Mouse (Mus musculus) natural killer cell, adult 2 months (primary cell): ENCODE data around the gene Prss34.

ENCODE experiments used
- DNase-seq, 2 experiments: peaks; one replicate each; pipeline ENCODE4 v3.0.0; 2022; ENCODE audit warnings: low spot score in 2 of 2

Gene Prss34

GRCm38 (mm10) chr17:25298094-25298493 is at the start of gene Prss34:
Prss34 (plus strand) TSS chr17:25298394.
- no peak for DNase-seq

DNA sequence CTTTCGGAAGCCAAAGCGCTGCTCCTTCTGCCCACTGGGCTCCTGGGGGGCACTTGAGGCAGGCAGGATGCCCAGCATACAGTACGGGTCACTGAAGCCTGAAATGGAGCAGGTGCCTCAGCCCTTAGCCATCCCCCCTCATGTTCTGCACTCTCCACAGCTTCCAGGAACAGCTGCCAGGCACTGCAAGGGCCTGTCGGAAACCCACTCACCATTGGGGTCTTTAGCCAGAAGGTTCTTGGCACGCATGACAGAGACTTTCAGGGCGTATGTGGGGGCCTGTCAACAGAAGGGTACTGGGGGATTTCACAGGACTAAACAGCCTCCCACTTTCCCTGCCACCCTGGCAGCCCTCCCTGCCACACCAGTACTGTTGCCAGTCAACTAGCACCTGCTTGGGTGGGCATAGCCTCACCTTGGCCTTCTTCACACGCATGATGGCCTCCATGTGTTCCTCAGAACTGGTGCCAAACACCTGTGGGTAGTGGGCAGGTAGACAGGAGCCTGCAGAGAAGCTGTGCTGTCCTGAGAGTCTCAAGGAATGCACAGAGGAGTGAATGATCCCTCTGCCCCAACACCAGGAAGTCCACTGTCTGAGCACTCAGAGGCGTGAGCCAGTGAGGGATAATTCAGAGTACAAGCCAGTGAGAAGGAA is 47.9 kb upstream of the Prss34 start:
- no peak for DNase-seq

GRCm38 (mm10) chr17:25252643-25253042 is 45.6 kb upstream of the Prss34 start:
- no peak for DNase-seq

DNA sequence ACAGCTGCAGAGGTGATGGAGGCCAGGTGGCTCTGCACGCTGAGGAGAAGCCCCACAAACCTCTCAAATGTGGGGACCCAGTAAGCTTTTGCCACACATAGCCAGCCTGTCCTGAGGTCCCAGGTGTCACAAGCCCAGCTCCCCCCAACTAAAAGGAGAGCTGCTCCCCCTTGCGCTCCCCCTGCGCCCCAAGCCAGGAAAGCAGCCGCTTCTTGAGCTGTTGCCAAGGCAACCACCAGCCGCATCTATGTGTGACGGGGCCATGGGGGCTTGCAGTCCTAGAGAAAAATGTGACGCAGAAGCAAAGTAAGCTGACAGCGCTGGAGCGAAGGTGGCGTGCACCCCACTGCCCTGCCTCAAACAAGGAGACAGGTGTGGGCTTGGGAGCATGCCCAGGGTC is 44.4 kb upstream of the Prss34 start:
- no peak for DNase-seq

DNA sequence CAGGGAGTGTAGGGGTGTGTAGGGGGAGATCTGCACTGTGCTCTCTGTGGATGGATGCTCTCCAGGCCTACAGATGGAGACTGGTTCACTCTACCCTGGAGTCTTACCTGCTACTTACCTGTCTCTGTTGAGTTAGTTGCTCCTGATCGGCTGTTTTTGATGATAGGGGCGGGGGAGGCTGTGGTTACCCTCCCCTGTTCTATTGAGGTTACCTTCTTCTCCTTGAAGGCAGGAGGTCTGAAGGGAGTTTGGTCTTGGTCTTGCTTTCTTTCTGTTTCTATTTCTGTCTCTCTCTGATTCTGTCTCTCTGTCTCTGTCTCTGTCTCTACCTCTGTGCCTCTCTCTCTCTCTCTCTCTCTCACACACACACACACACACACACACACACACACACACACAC is 43.1 kb upstream of the Prss34 start:
- DNase-seq, result no peak

DNA sequence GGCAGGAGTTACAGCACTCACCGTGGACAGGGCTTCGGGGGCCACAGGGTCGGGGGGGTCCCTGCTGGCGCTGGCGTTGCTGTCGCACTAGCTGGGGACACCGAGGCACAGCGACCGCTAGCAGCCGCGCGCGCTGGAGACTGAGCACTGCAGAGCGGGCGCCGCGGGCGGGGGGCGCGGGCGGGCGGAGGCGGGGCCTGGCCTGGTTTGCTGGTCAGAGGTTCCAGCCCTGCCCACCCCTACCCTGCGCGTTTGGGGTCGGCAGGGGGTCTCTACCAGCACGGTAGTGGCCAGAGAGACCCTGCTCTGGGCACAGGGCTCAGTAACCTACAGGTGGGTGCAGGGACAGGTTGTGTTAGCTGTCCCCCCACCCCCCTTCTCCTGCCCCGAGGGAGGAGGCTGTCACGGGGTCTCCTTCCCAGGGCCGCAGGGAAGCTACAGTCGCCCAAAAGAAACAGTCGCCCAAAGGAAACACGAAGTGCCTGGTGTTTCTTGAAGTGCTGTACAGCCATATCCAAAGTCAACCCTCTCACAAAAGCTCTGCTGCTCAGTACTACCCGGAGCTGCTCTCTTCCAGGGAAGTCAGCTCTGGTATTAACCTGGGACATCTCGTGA is 41.9 kb upstream of the Prss34 start, which contains the start of gene Baiap3:
Gene Baiap3, minus strand, starts transcription at position 225 of the 615 bp plus-strand sequence.
- no peak for DNase-seq

DNA sequence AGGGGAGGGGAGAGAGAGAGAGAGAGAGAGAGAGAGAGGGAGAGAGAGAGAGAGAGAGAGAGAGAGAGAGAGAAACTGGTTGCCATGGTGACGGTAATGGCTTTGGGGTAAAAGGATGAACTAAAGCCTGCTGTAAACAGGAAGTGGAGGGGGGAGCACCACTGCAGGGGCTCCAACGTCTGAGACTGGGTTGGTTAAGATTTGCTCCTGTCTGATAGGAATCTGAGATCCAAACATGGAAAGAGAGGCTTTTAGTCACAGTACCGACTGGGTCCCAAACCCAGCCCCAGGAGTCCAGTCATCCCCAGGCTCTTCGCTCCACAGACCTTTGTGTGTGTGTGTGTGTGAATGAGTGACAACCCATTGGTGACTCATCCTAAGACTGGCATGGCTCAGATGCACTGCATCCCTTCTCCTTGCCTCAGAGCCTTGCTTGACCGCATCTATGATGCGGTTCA is 40.4 kb upstream of the Prss34 start:
- DNase-seq, result peak; percentile 56 to 62

DNA sequence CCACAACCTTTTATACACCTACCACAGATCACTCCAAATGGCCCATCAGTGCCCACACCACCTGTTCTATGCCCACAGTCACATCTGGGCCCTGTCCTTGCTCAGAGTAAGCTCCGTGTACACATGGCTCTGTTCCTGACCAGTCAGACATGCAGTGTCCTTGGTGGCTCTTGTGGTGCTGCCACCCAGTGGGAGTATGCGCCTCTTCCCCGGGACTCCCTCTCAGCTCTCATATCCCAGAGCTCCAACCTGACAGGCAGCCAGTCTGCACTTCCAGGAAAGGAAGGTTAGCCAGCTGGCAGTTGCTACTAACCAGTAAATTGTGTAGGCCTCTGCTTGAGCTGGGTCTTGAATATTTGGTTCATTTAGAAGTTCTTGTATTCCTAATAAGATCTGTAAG is 33.7 kb upstream of the Prss34 start:
- no peak for DNase-seq

- DNase-seq, result no peak
Observed at GRCm38 (mm10) chr17:25270795-25271335, 27.3 kb upstream of the Prss34 start.

- no peak for DNase-seq
Observed at GRCm38 (mm10) chr17:25272326-25272725, 25.9 kb upstream of the Prss34 start.

GRCm38 (mm10) chr17:25272951-25273705 is 25.1 kb upstream of the Prss34 start:
- peak; percentile 94 to 95 for DNase-seq

GRCm38 (mm10) chr17:25273706-25274501 is 24.3 kb upstream of the Prss34 start:
- DNase-seq, result peak; percentile 96 to 97

- no peak for DNase-seq
Observed at GRCm38 (mm10) chr17:25274571-25275346, 23.4 kb upstream of the Prss34 start, which contains the start of gene Ube2i. Ube2i (minus strand) TSS chr17:25274622.

DNA sequence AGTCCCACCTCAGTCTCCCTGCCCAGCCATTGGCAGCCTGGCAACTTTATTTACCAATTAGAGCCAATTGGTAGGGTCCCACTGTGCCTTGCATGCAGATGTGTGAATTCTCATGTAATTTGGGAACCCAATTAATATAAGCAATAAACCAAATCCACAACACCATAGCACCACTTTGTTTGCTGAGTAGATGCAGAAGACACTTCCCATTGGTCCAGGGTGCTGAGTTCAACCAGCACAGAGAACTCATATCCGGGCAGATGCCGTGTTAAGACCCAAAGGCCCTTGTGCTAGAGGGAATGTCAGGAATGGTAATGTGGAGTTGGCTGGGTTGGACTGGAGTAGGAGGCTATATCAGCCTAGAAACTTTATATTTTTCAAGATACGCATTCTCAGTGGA is 22.4 kb upstream of the Prss34 start:
- no peak for DNase-seq

DNA sequence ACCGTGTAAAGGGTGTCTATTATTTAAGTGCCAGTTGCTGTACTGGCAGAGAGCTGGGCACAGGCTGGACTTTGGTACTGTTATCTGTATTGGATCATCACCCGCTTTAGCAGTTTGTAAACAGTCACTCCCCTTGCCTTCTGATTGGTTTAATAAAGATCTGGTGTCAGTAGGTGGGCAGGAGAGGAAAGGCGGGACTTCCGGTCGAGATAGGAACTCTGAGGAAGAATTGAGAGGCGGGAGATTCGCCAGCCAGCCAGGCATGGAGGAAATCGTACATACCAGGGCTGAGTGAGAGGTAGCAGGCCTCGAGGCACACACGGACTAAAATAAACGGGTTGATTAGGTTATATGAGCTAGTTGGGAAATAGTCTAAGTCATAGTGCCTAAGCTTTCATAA is 16.1 kb upstream of the Prss34 start:
- DNase-seq, result peak; percentile 40 to 42

GRCm38 (mm10) chr17:25285033-25285432 is 13.2 kb upstream of the Prss34 start:
- DNase-seq, result peak; percentile 62 to 76

- peak; percentile 33 to 39 for DNase-seq
Observed at GRCm38 (mm10) chr17:25288842-25289241, 9.4 kb upstream of the Prss34 start.

DNA sequence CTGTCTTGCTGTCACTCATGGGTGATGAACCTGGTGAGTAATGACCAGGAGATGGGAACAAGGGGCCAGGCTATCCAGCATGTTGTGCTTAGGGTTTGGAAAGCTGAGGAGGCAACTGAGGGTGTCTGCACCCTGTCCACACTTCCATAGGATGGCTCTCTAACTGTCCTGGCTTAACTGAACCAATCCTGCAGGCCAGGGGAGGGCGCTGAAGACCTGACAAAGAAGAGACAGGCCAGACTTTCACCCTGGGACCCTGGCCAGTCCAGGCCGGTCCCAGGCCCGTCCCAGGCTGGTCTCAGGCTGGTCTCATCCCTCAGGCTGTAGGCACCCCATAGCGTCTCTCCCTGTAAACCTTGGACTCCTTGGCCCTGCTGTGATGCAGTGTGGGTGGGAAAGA is 7.8 kb upstream of the Prss34 start:
- no peak for DNase-seq

GRCm38 (mm10) chr17:25293495-25293894 is 4.7 kb upstream of the Prss34 start:
- DNase-seq, result no peak

DNA sequence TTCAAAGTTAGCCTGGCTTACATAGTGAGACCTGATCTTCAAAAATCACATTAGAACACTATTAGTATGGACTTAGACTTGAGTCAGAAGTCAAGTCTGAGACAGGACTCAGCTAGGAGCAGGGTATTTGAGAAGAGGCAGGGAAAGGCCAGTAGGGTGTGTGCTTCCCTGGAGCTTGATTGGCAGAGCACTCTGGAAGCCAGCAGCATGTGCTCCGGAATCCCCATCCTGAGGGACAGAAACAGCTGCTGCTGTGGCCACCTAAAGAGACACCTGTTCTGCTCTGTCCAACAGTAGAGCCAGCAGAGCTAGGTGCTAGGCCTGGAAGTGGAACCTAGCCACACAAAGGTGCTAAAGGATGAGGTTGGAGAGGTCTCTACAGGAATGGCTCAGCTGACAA is 4.1 kb upstream of the Prss34 start:
- no peak for DNase-seq

DNA sequence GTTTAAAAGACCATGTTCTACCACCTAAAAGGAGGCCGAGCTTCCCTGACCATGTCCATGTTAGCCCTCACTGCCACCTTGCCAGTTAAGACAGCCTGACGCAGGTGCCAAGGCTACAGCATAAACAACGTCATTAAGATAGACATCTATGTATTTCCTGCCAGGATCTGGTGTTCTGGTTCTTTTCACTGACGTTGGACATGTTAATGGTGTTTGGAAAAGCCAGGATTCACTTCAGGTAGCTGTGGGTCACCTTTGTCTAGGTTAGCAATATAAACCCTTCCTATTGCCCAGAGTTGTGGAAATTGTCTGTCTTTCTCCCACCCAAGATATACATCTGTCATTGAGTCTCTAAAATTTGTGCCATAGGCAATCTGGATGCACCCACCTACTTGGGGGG is 10.2 kb downstream of the Prss34 start, which contains the start of gene Prss28:
Gene Prss28, plus strand, starts transcription at position 301 of the 400 bp plus-strand sequence.
- no peak for DNase-seq
